Mouse (Mus musculus): ENCODE measurements around the gene Unc13a. TPM values are rescaled to one million over a fixed set of nuclear protein-coding genes. Genes with fewer than 3 reads are reported as not detected.
"Not testable (repeated sequence)": the region's sequence is repeated elsewhere in the genome, so short reads cannot be mapped to it uniquely, and the experiment has no call there.

The Unc13a gene
- total RNA-seq (2021) = 100 to 1,000 TPM; 226 to 246 TPM
- long read RNA-seq, partial matches to known transcripts = 10 of 52 reads
- long read RNA-seq, other reads (novel, unspliced or antisense) = 42 of 52 reads

- DNase-seq (ENCODE audit: low spot score in 2 of 2) = peak; percentile 86 to 95
These were observed at the start of gene Unc13a for GRCm38 (mm10) chr8:71671549-71671965. Gene Unc13a (minus strand): TSS chr8:71671757.

GRCm38 (mm10) chr8:71719928-71720457 is 48.4 kb upstream of the Unc13a start:
- DNase-seq (ENCODE audit: low spot score in 2 of 2) = peak; percentile 63 to 84

- DNase-seq (ENCODE audit: low spot score in 2 of 2) = peak in 1 of 2 experiments; percentile 63
These were observed 47.7 kb upstream of the Unc13a start for GRCm38 (mm10) chr8:71719218-71719617.

GRCm38 (mm10) chr8:71718252-71718651 is 46.7 kb upstream of the Unc13a start:
- no peak for DNase-seq (ENCODE audit: low spot score in 2 of 2)

- DNase-seq (ENCODE audit: low spot score in 2 of 2) = no peak
These were observed 45.5 kb upstream of the Unc13a start for GRCm38 (mm10) chr8:71717096-71717495.

- DNase-seq (ENCODE audit: low spot score in 2 of 2) = no peak
These were observed 45.0 kb upstream of the Unc13a start for GRCm38 (mm10) chr8:71716561-71717053.

- no peak for DNase-seq (ENCODE audit: low spot score in 2 of 2)
These were observed 44.0 kb upstream of the Unc13a start for GRCm38 (mm10) chr8:71715531-71715930.

GRCm38 (mm10) chr8:71711574-71711973 is 40.0 kb upstream of the Unc13a start:
- DNase-seq (ENCODE audit: low spot score in 2 of 2) = peak in 1 of 2 experiments; percentile 58

- peak; percentile 77 to 95 for DNase-seq (ENCODE audit: low spot score in 2 of 2)
These were observed 38.4 kb upstream of the Unc13a start for GRCm38 (mm10) chr8:71709800-71710446.

GRCm38 (mm10) chr8:71709134-71709799 is 37.7 kb upstream of the Unc13a start:
- DNase-seq (ENCODE audit: low spot score in 2 of 2) = no peak

GRCm38 (mm10) chr8:71707874-71708273 is 36.3 kb upstream of the Unc13a start:
- DNase-seq (ENCODE audit: low spot score in 2 of 2) = peak in 1 of 2 experiments; percentile 60

- not testable (repeated sequence) for DNase-seq (ENCODE audit: low spot score in 2 of 2)
These were observed 31.8 kb upstream of the Unc13a start for GRCm38 (mm10) chr8:71703400-71703799.

GRCm38 (mm10) chr8:71702923-71703322 is 31.4 kb upstream of the Unc13a start:
- DNase-seq (ENCODE audit: low spot score in 2 of 2) = no peak

GRCm38 (mm10) chr8:71702087-71702432 is 30.5 kb upstream of the Unc13a start:
- DNase-seq (ENCODE audit: low spot score in 2 of 2) = no peak

GRCm38 (mm10) chr8:71701414-71702086 is 30.0 kb upstream of the Unc13a start, which contains the start of gene B3gnt3:
Gene B3gnt3 (minus strand): TSS chr8:71701789.
- no peak for DNase-seq (ENCODE audit: low spot score in 2 of 2)

- no peak for DNase-seq (ENCODE audit: low spot score in 2 of 2)
These were observed 29.1 kb upstream of the Unc13a start for GRCm38 (mm10) chr8:71700493-71701269.

GRCm38 (mm10) chr8:71695456-71695855 is 23.9 kb upstream of the Unc13a start:
- not testable (repeated sequence) for DNase-seq (ENCODE audit: low spot score in 2 of 2)

- peak in 1 of 2 experiments; percentile 47 for DNase-seq (ENCODE audit: low spot score in 2 of 2)
These were observed 21.8 kb upstream of the Unc13a start for GRCm38 (mm10) chr8:71693166-71694041.

GRCm38 (mm10) chr8:71692509-71692908 is 21.0 kb upstream of the Unc13a start:
- DNase-seq (ENCODE audit: low spot score in 2 of 2) = no peak

GRCm38 (mm10) chr8:71689028-71689427 is 17.5 kb upstream of the Unc13a start, which contains the start of gene Insl3:
Gene Insl3 (plus strand): TSS chr8:71689214.
- DNase-seq (ENCODE audit: low spot score in 2 of 2) = no peak

All from layer of hippocampus, adult 18-20 months (tissue).